Mouse (Mus musculus): ENCODE data around the gene Lrba.
A peak's percentile ranks its signal among the peaks of the same experiment; 100 is the strongest.

The Lrba gene

GRCm38 (mm10) chr3:86224564-86225421, at the start of gene Lrba:
TSS of gene Lrba (plus strand) at chr3:86224680.
- peak; percentile 91 for DNase-seq (ENCODE audit: low read depth, low spot score)

- no peak for DNase-seq (ENCODE audit: low read depth, low spot score)
Observed at GRCm38 (mm10) chr3:86179714-86180113, 44.8 kb upstream of the Lrba start.

GRCm38 (mm10) chr3:86181107-86181506, 43.4 kb upstream of the Lrba start:
- no peak for DNase-seq (ENCODE audit: low read depth, low spot score)

GRCm38 (mm10) chr3:86184546-86184945, 39.9 kb upstream of the Lrba start:
- DNase-seq (ENCODE audit: low read depth, low spot score), result no peak

- no peak for DNase-seq (ENCODE audit: low read depth, low spot score)
Observed at GRCm38 (mm10) chr3:86187736-86188389, 36.6 kb upstream of the Lrba start.

GRCm38 (mm10) chr3:86195981-86196380, 28.5 kb upstream of the Lrba start:
- no peak for DNase-seq (ENCODE audit: low read depth, low spot score)

- DNase-seq (ENCODE audit: low read depth, low spot score), result no peak
Observed at GRCm38 (mm10) chr3:86196471-86196870, 28.0 kb upstream of the Lrba start.

- DNase-seq (ENCODE audit: low read depth, low spot score), result no peak
Observed at GRCm38 (mm10) chr3:86201645-86202175, 22.8 kb upstream of the Lrba start.

GRCm38 (mm10) chr3:86202449-86202848, 22.0 kb upstream of the Lrba start:
- DNase-seq (ENCODE audit: low read depth, low spot score), result no peak

GRCm38 (mm10) chr3:86204608-86205358, 19.7 kb upstream of the Lrba start:
- no peak for DNase-seq (ENCODE audit: low read depth, low spot score)

GRCm38 (mm10) chr3:86206556-86206955, 17.9 kb upstream of the Lrba start:
- DNase-seq (ENCODE audit: low read depth, low spot score), result peak; percentile 57

- DNase-seq (ENCODE audit: low read depth, low spot score), result peak; percentile 83
Observed at GRCm38 (mm10) chr3:86210267-86210939, 14.1 kb upstream of the Lrba start.

GRCm38 (mm10) chr3:86210959-86211358, 13.5 kb upstream of the Lrba start:
- no peak for DNase-seq (ENCODE audit: low read depth, low spot score)

GRCm38 (mm10) chr3:86214248-86214647, 10.2 kb upstream of the Lrba start:
- DNase-seq (ENCODE audit: low read depth, low spot score), result peak; percentile 41

- DNase-seq (ENCODE audit: low read depth, low spot score), result peak; percentile 92
Observed at GRCm38 (mm10) chr3:86223634-86224313, 706 bp upstream of the Lrba start.

GRCm38 (mm10) chr3:86224314-86224563, 241 bp upstream of the Lrba start:
- DNase-seq (ENCODE audit: low read depth, low spot score), result no peak

GRCm38 (mm10) chr3:86231532-86232086, 7.1 kb downstream of the Lrba start:
- no peak for DNase-seq (ENCODE audit: low read depth, low spot score)

- DNase-seq (ENCODE audit: low read depth, low spot score), result no peak
Observed at GRCm38 (mm10) chr3:86247193-86247592, 22.7 kb downstream of the Lrba start.

GRCm38 (mm10) chr3:86251212-86251611, 26.7 kb downstream of the Lrba start:
- no peak for DNase-seq (ENCODE audit: low read depth, low spot score)

- DNase-seq (ENCODE audit: low read depth, low spot score), result no peak
Observed at GRCm38 (mm10) chr3:86252588-86252987, 28.1 kb downstream of the Lrba start.

- no peak for DNase-seq (ENCODE audit: low read depth, low spot score)
Observed at GRCm38 (mm10) chr3:86253071-86253470, 28.6 kb downstream of the Lrba start.

All from A20 (cell line).